Mouse (Mus musculus) liver, embryonic 13.5 days (tissue): ENCODE results near the gene Cby1. TPM values are rescaled to one million over a fixed set of nuclear protein-coding genes. Genes with fewer than 3 reads are reported as not detected.

ENCODE experiments used
- ATAC-seq: fragments of 200-750 bp; cut with Nextera tagmentation; 2 replicates; pipeline ENCODE4 v1.8.0; 2017; ENCODE audit warnings: low read depth, mild to moderate bottlenecking, moderate number of reproducible peaks, moderate library complexity
- DNase-seq: peaks from one replicate; pipeline ENCODE4 v3.0.0; 2022
- H3K27ac ChIP-seq: fragments of 300-500 bp; sonication (generic); 2 replicates; pipeline ENCODE4 v1.5.1; 2015; ENCODE audit warnings: moderate library complexity, mild to moderate bottlenecking, inconsistent platforms
- H3K27me3 ChIP-seq: fragments of 300-500 bp; sonication (generic); 2 replicates; pipeline ENCODE4 v1.6.1; 2015; ENCODE audit warnings: mild to moderate bottlenecking, inconsistent platforms
- H3K36me3 ChIP-seq: fragments of 300-500 bp; sonication (generic); 2 replicates; pipeline ENCODE4 v1.6.1; 2015; ENCODE audit warnings: mild to moderate bottlenecking, inconsistent platforms
- H3K4me1 ChIP-seq: fragments of 300-500 bp; sonication (generic); replicated peaks from 2 replicates; pipeline ENCODE4 v1.6.1; 2015; ENCODE audit warnings: inconsistent platforms
- H3K4me2 ChIP-seq: fragments of 300-500 bp; sonication (generic); 2 replicates; pipeline ENCODE4 v1.6.1; 2015; ENCODE audit warnings: inconsistent platforms, mild to moderate bottlenecking, moderate library complexity
- H3K4me3 ChIP-seq: fragments of 300-500 bp; sonication (generic); replicated peaks from 2 replicates; pipeline ENCODE4 v1.5.1; 2015; ENCODE audit warnings: mild to moderate bottlenecking, inconsistent platforms
- H3K9ac ChIP-seq: fragments of 300-500 bp; sonication (generic); 2 replicates; pipeline ENCODE4 v1.6.1; 2015; ENCODE audit warnings: mild to moderate bottlenecking, inconsistent platforms
- H3K9me3 ChIP-seq: fragments of 300-500 bp; sonication (generic); replicated peaks from 2 replicates; pipeline ENCODE4 v1.6.1; 2016; ENCODE audit warnings: inconsistent platforms
- WGBS: fragments of 180-500 bp; shearing (Covaris S2); methylation state at CpG from one replicate; pipeline ENCODE4 v1.1.7; 2015; ENCODE audit not compliant: insufficient replicate concordance; 5-methylcytosine and 5-hydroxymethylcytosine counted together
- polyA plus RNA-seq: library from polyadenylated mRNA; unstranded; fragments of >200 nt; fragmentation: Nextera tagmentation; extraction: Ambion mirVana; gene quantifications from 2 replicates; pipeline ENCODE4 v1.2.1, GENCODE M21; 2015

Cby1 gene
- polyA plus RNA-seq, result 18.6 and 19.3 TPM in 2 replicates

- DNase-seq (peak; percentile 93), ATAC-seq (peak; percentile 84)
- Histone ChIP-seq H3K36me3 (peaks cover 9% of the 10 kb centered on the region; the same call in 1 of the 2 replicates), H3K9ac (peak within 1 kb of the TSS; percentile 84), H3K27ac (peak within 1 kb of the TSS; percentile 84), H3K9me3 (no peaks in the 10 kb centered on the region), H3K27me3 (no peaks in the 10 kb centered on the region), H3K4me3 (peak within 1 kb of the TSS; percentile 78), H3K4me1 (peaks cover 19% of the 10 kb centered on the region), H3K4me2 (peak within 1 kb of the TSS; percentile 85)
- under 1% methylated on average over 55 of the region's 55 CpGs for WGBS
Observed at GRCm38 (mm10) chr15:79658531-79659375, at the start of gene Cby1, which contains the start of gene Fam227a. TSS of gene Cby1 (plus strand) at chr15:79659199. TSS of gene Fam227a (minus strand) at chr15:79658956.

GRCm38 (mm10) chr15:79609226-79609625, 49.8 kb upstream of the Cby1 start:
- DNase-seq (no peak), ATAC-seq (no peak)
- 0 out of 2 replicates have a peak, but pooled peaks cover 2% of the 10 kb centered on the region for H3K9me3 ChIP-seq
- WGBS, result 84% methylated on average over 2 of the region's 2 CpGs
- peaks cover 15% of the 10 kb centered on the region for H3K27me3 ChIP-seq
- H3K4me3 ChIP-seq, result no peak overlapping the region
- no peak overlapping the region for H3K4me2 ChIP-seq
- peaks cover 11% of the 10 kb centered on the region for H3K4me1 ChIP-seq
- no peak overlapping the region for H3K27ac ChIP-seq
- H3K9ac ChIP-seq, result no peak overlapping the region
- no peaks in the 10 kb centered on the region for H3K36me3 ChIP-seq

- Histone ChIP-seq H3K27ac (no peak overlapping the region), H3K27me3 (no peaks in the 10 kb centered on the region), H3K36me3 (no peaks in the 10 kb centered on the region), H3K9me3 (no peaks in the 10 kb centered on the region), H3K4me3 (no peak overlapping the region), H3K4me2 (no peak overlapping the region), H3K4me1 (peaks cover 10% of the 10 kb centered on the region), H3K9ac (no peak overlapping the region)
- WGBS, result 75% methylated on average over 7 of the region's 7 CpGs
- ATAC-seq, result no peak
- DNase-seq, result no peak
Observed at GRCm38 (mm10) chr15:79615501-79615900, 43.5 kb upstream of the Cby1 start.

- WGBS, result 61% methylated on average over 5 of the region's 5 CpGs
- Histone ChIP-seq H3K36me3 (no peaks in the 10 kb centered on the region), H3K27me3 (no peaks in the 10 kb centered on the region), H3K4me1 (peaks cover 13% of the 10 kb centered on the region), H3K9me3 (no peaks in the 10 kb centered on the region), H3K27ac (no peak overlapping the region), H3K9ac (no peak overlapping the region), H3K4me3 (no peak overlapping the region), H3K4me2 (no peak overlapping the region)
- ATAC-seq, result no peak
- no peak for DNase-seq
Observed at GRCm38 (mm10) chr15:79616729-79617128, 42.3 kb upstream of the Cby1 start.

- no peaks in the 10 kb centered on the region for H3K36me3 ChIP-seq
- no peaks in the 10 kb centered on the region for H3K27me3 ChIP-seq
- WGBS, result 70% methylated on average over 11 of the region's 11 CpGs
- DNase-seq, result no peak
- H3K4me2 ChIP-seq, result 0 out of 2 replicates have a peak overlapping the region, but pooled peaks have one; percentile 1
- H3K9ac ChIP-seq, result no peak overlapping the region
- H3K27ac ChIP-seq, result no peak overlapping the region
- H3K9me3 ChIP-seq, result no peaks in the 10 kb centered on the region
- ATAC-seq, result no peak
- peaks cover 13% of the 10 kb centered on the region for H3K4me1 ChIP-seq
- no peak overlapping the region for H3K4me3 ChIP-seq
Observed at GRCm38 (mm10) chr15:79617135-79617534, 41.9 kb upstream of the Cby1 start.

GRCm38 (mm10) chr15:79618456-79618855, 40.5 kb upstream of the Cby1 start:
- Histone ChIP-seq H3K4me1 (peaks cover 13% of the 10 kb centered on the region), H3K27me3 (no peaks in the 10 kb centered on the region), H3K9ac (no peak overlapping the region), H3K36me3 (no peaks in the 10 kb centered on the region), H3K4me2 (no peak overlapping the region), H3K27ac (no peak overlapping the region), H3K4me3 (no peak overlapping the region), H3K9me3 (no peaks in the 10 kb centered on the region)
- ATAC-seq (no peak), DNase-seq (no peak)
- WGBS, result 44% methylated on average over 7 of the region's 7 CpGs

GRCm38 (mm10) chr15:79619770-79620414, 39.1 kb upstream of the Cby1 start:
- no peak overlapping the region for H3K4me2 ChIP-seq
- DNase-seq (peak; percentile 22), ATAC-seq (peak; percentile 88)
- no peak overlapping the region for H3K4me3 ChIP-seq
- H3K27ac ChIP-seq, result no peak overlapping the region
- H3K9ac ChIP-seq, result no peak overlapping the region
- WGBS, result 48% methylated on average over 11 of the region's 11 CpGs
- no peaks in the 10 kb centered on the region for H3K27me3 ChIP-seq
- H3K9me3 ChIP-seq, result no peaks in the 10 kb centered on the region
- H3K4me1 ChIP-seq, result peaks cover 13% of the 10 kb centered on the region
- H3K36me3 ChIP-seq, result no peaks in the 10 kb centered on the region

- no peak for DNase-seq
- H3K9ac ChIP-seq, result no peak overlapping the region
- H3K27me3 ChIP-seq, result no peaks in the 10 kb centered on the region
- H3K27ac ChIP-seq, result no peak overlapping the region
- no peak overlapping the region for H3K4me3 ChIP-seq
- H3K4me1 ChIP-seq, result no peaks in the 10 kb centered on the region
- no peak overlapping the region for H3K4me2 ChIP-seq
- WGBS, result 53% methylated on average over 2 of the region's 2 CpGs
- H3K36me3 ChIP-seq, result no peaks in the 10 kb centered on the region
- ATAC-seq, result no peak
- H3K9me3 ChIP-seq, result no peaks in the 10 kb centered on the region
Observed at GRCm38 (mm10) chr15:79630471-79630870, 28.5 kb upstream of the Cby1 start.

GRCm38 (mm10) chr15:79641135-79641817, 17.7 kb upstream of the Cby1 start:
- Histone ChIP-seq H3K4me2 (no peak overlapping the region), H3K27ac (no peak overlapping the region), H3K36me3 (no peaks in the 10 kb centered on the region), H3K9ac (no peak overlapping the region), H3K9me3 (no peaks in the 10 kb centered on the region), H3K4me3 (no peak overlapping the region), H3K4me1 (peaks cover 8% of the 10 kb centered on the region; the same call in 1 of the 2 replicates), H3K27me3 (no peaks in the 10 kb centered on the region)
- no peak for DNase-seq
- 47% methylated on average over 12 of the region's 12 CpGs for WGBS
- no peak for ATAC-seq

GRCm38 (mm10) chr15:79645483-79645882, 13.5 kb upstream of the Cby1 start:
- Histone ChIP-seq H3K9ac (no peak overlapping the region), H3K4me1 (no peaks in the 10 kb centered on the region), H3K36me3 (no peaks in the 10 kb centered on the region), H3K27ac (no peak overlapping the region), H3K4me3 (no peak overlapping the region), H3K27me3 (no peaks in the 10 kb centered on the region), H3K9me3 (no peaks in the 10 kb centered on the region), H3K4me2 (no peak overlapping the region)
- 37% methylated on average over 2 of the region's 2 CpGs for WGBS
- ATAC-seq (no peak), DNase-seq (no peak)

- ATAC-seq, result no peak
Observed at GRCm38 (mm10) chr15:79648130-79648529, 10.9 kb upstream of the Cby1 start.

More at GRCm38 (mm10) chr15:79648130-79648529, 10.9 kb upstream of the Cby1 start:
- no peak overlapping the region for H3K9ac ChIP-seq
- 74% methylated on average over 12 of the region's 12 CpGs for WGBS
- H3K27ac ChIP-seq, result no peak overlapping the region
- H3K9me3 ChIP-seq, result no peaks in the 10 kb centered on the region
- no peaks in the 10 kb centered on the region for H3K4me1 ChIP-seq
- no peak overlapping the region for H3K4me2 ChIP-seq
- H3K27me3 ChIP-seq, result no peaks in the 10 kb centered on the region
- no peak overlapping the region for H3K4me3 ChIP-seq
- no peaks in the 10 kb centered on the region for H3K36me3 ChIP-seq
- DNase-seq, result no peak
